Mouse (Mus musculus) CH12.LX (cell line): ENCODE data around the gene Sfrp4. TPM values are rescaled to one million over a fixed set of nuclear protein-coding genes. Genes with fewer than 3 reads are reported as not detected.

Experiments
- DNase-seq: peaks from one replicate; pipeline ENCODE4 v3.0.0-alpha.2; 2013; ENCODE audit errors: extremely low read depth
- H3K27ac ChIP-seq: 2 replicates; pipeline ENCODE4 v1.5.1; 2012; ENCODE audit warnings: low read depth, mild to moderate bottlenecking, control low read depth, moderate library complexity; ENCODE audit not compliant: insufficient read depth
- H3K27me3 ChIP-seq: replicated peaks from 2 replicates; pipeline ENCODE3; 2012; ENCODE audit warnings: inconsistent platforms
- H3K36me3 ChIP-seq, 2 experiments: replicated peaks in 1 of 2; 2 replicates each; pipeline versions ENCODE3 to v1.6.1; 2012; ENCODE audit warnings: inconsistent platforms in 1 of 2, low read length in 1 of 2, mild to moderate bottlenecking in 1 of 2, mixed read lengths in 1 of 2, moderate library complexity in 1 of 2; ENCODE audit not compliant: control insufficient read depth in 1 of 2, insufficient read depth in 1 of 2
- H3K4me1 ChIP-seq, 2 experiments: 2 replicates each; pipeline ENCODE4 v1.6.1; 2012; ENCODE audit warnings: inconsistent platforms in 1 of 2, moderate library complexity in 1 of 2; ENCODE audit not compliant: insufficient read depth in 2 of 2, control insufficient read depth in 1 of 2
- H3K4me2 ChIP-seq: 2 replicates; pipeline ENCODE4 v1.6.1; 2012; ENCODE audit warnings: low read depth, mild to moderate bottlenecking, control low read depth; ENCODE audit not compliant: poor library complexity, insufficient read depth, severe bottlenecking
- H3K4me3 ChIP-seq, 3 experiments: fragments of 150-350 bp in 1 of 3; sonication (generic) in 1 of 3; replicated peaks in 1 of 3; 2 replicates each; pipeline versions ENCODE3 to v1.5.1; 2011 to 2012; ENCODE audit warnings: low read depth in 2 of 3, low read length in 2 of 3, mild to moderate bottlenecking in 2 of 3, moderate library complexity in 2 of 3, control low read depth in 1 of 3, improper control_type of control experiment in 1 of 3, inconsistent platforms in 1 of 3, mixed read lengths in 1 of 3; ENCODE audit not compliant: poor library complexity in 1 of 3
- H3K79me2 ChIP-seq: replicated peaks from 2 replicates; pipeline ENCODE4 v1.6.1; 2012; ENCODE audit warnings: mild to moderate bottlenecking, moderate library complexity; ENCODE audit not compliant: control insufficient read depth, poor library complexity, insufficient read depth, severe bottlenecking; ENCODE audit errors: extremely low read depth
- H3K9ac ChIP-seq: 2 replicates; pipeline ENCODE4 v1.6.1; 2012; ENCODE audit warnings: low read depth, mild to moderate bottlenecking, control low read depth, moderate library complexity; ENCODE audit not compliant: insufficient read depth
- H3K9me3 ChIP-seq: replicated peaks from 2 replicates; pipeline ENCODE3; 2012; ENCODE audit warnings: low read length, inconsistent platforms, mixed read lengths
- CHD1 ChIP-seq: IDR thresholded peaks from 2 replicates; pipeline ENCODE4 v1.6.1; 2012; ENCODE audit warnings: low read depth, low read length, improper control_type of control experiment, inconsistent platforms
- CHD2 ChIP-seq: IDR thresholded peaks from 2 replicates; pipeline ENCODE4 v1.6.1; 2011; ENCODE audit warnings: low read length, improper control_type of control experiment
- CTCF ChIP-seq, 2 experiments: IDR thresholded peaks in 1 of 2; conservative IDR thresholded peaks in 1 of 2; 2 replicates each; pipeline ENCODE4 v1.5.1; 2011 to 2012; ENCODE audit warnings: low read depth in 2 of 2, low read length in 2 of 2, improper control_type of control experiment in 1 of 2, inconsistent platforms in 1 of 2, mild to moderate bottlenecking in 1 of 2, moderate library complexity in 1 of 2
- E2F4 ChIP-seq: IDR thresholded peaks from 2 replicates; pipeline ENCODE4 v1.6.1; 2011; ENCODE audit warnings: low read depth, low read length, improper control_type of control experiment; ENCODE audit not compliant: insufficient replicate concordance
- HCFC1 ChIP-seq: IDR thresholded peaks from 2 replicates; pipeline ENCODE4 v1.6.1; 2012; ENCODE audit warnings: low read depth, mild to moderate bottlenecking, inconsistent platforms, low read length, improper control_type of control experiment
- JUND ChIP-seq: conservative IDR thresholded peaks from 2 replicates; pipeline ENCODE4 v1.6.1; 2011; ENCODE audit warnings: low read depth, low read length, improper control_type of control experiment
- KAT2A ChIP-seq: IDR thresholded peaks from 2 replicates; pipeline ENCODE4 v1.6.1; 2012; ENCODE audit warnings: low read length, improper control_type of control experiment, inconsistent platforms; ENCODE audit not compliant: insufficient replicate concordance
- MAZ ChIP-seq: IDR thresholded peaks from 2 replicates; pipeline ENCODE4 v1.6.1; 2012; ENCODE audit warnings: low read depth, mild to moderate bottlenecking, inconsistent platforms, low read length, improper control_type of control experiment, moderate library complexity
- MEF2A ChIP-seq: IDR thresholded peaks from 2 replicates; pipeline ENCODE4 v1.6.1; 2014; ENCODE audit warnings: low read depth, mild to moderate bottlenecking, inconsistent platforms, low read length, improper control_type of control experiment, borderline replicate concordance
- POLR2A ChIP-seq: IDR thresholded peaks from 2 replicates; pipeline ENCODE4 v1.6.1; 2011; ENCODE audit warnings: low read depth, mild to moderate bottlenecking, improper control_type of control experiment, low read length
- RAD21 ChIP-seq: IDR thresholded peaks from 2 replicates; pipeline ENCODE4 v1.6.1; 2011; ENCODE audit warnings: low read depth, mild to moderate bottlenecking, low read length, improper control_type of control experiment, moderate library complexity
- SIN3A ChIP-seq: IDR thresholded peaks from 2 replicates; pipeline ENCODE4 v1.6.1; 2012; ENCODE audit warnings: low read length, improper control_type of control experiment, inconsistent platforms
- SMC3 ChIP-seq: IDR thresholded peaks from 2 replicates; pipeline ENCODE4 v1.6.1; 2011; ENCODE audit warnings: low read depth, low read length, improper control_type of control experiment
- UBTF ChIP-seq: IDR thresholded peaks from 2 replicates; pipeline ENCODE4 v1.6.1; 2012; ENCODE audit warnings: low read depth, mild to moderate bottlenecking, inconsistent platforms, low read length, improper control_type of control experiment, moderate library complexity
- USF2 ChIP-seq: conservative IDR thresholded peaks from 2 replicates; pipeline ENCODE4 v1.6.1; 2011; ENCODE audit warnings: low read depth, low read length, improper control_type of control experiment
- ZC3H11A ChIP-seq: IDR thresholded peaks from 2 replicates; pipeline ENCODE4 v1.6.1; 2012; ENCODE audit warnings: low read depth, mild to moderate bottlenecking, inconsistent platforms, low read length, improper control_type of control experiment
- ZMIZ1 ChIP-seq: IDR thresholded peaks from 2 replicates; pipeline ENCODE4 v1.6.1; 2012; ENCODE audit warnings: low read depth, mild to moderate bottlenecking, inconsistent platforms, low read length, improper control_type of control experiment
- dilution Hi-C: fragments of 300-500 bp; cut with MboI; formaldehyde crosslinking; loops from 2 replicates; pipeline ENCODE4 v1.14.3; 2020; ENCODE audit warnings: low sequenced_read_pairs; ENCODE audit not compliant: extremely low pct_unique_long_range_greater_than_20kb, extremely low pct_ligation_motif_present
- in situ Hi-C: fragments of 300-500 bp; cut with MboI; formaldehyde crosslinking; loops from 3 replicates; pipeline ENCODE4 v1.14.3; 2019; ENCODE audit warnings: low sequenced_read_pairs, low pct_ligation_motif_present, low pct_unique_long_range_greater_than_20kb, mixed read lengths
- polyA plus RNA-seq: library from polyadenylated mRNA; unstranded; fragments of >175 nt; gene quantifications from 2 replicates; pipeline ENCODE4 v1.2.1, GENCODE M21; 2012; ENCODE audit warnings: low read depth; ENCODE audit not compliant: insufficient read length
- total RNA-seq, 2 experiments: library from RNA; depleted of rRNA; stranded (reverse); fragments of 300-350 nt in 1 of 2; fragments of >200 nt in 1 of 2; gene quantifications; 2 replicates each; pipeline ENCODE4 v1.2.3; 2012 to 2014

Sfrp4 gene
- total and polyA plus RNA-seq, 3 experiments: not detected

- no peak for TF ChIP-seq CHD1
- TF ChIP-seq CHD2: no peak
- no peak for TF ChIP-seq POLR2A
- TF ChIP-seq SMC3: no peak
- TF ChIP-seq UBTF: no peak
- no peak for TF ChIP-seq CTCF (conservative IDR thresholded peaks at IDR 0.05 in 1 of 2, IDR thresholded peaks at IDR 0.05 in 1 of 2; ENCODE audit: low read depth in 2 of 2, low read length in 2 of 2)
- no peak for TF ChIP-seq JUND
- TF ChIP-seq MEF2A: no peak
- TF ChIP-seq SIN3A: no peak
- no peak for TF ChIP-seq E2F4
- TF ChIP-seq HCFC1: no peak
- no peak for TF ChIP-seq RAD21
- TF ChIP-seq ZMIZ1: no peak
- no peak for TF ChIP-seq KAT2A
- TF ChIP-seq, all 38 proteins: peak for 0
- Histone ChIP-seq H3K4me2 (no peak overlapping the region), H3K9me3 (no peaks in the 10 kb centered on the region), H3K79me2 (no peaks in the 10 kb centered on the region), H3K27ac (no peak overlapping the region), H3K9ac (no peak overlapping the region), H3K4me3 (no peak overlapping the region), H3K4me1 (no peaks in the 10 kb centered on the region), H3K27me3 (no peaks in the 10 kb centered on the region), H3K36me3 (no peaks in the 10 kb centered on the region)
- DNase-seq: no peak
- dilution Hi-C loops (no loop called here), in situ Hi-C loops (no loop called here)
Observed at GRCm38 (mm10) chr13:19603719-19604118, 19.2 kb upstream of the Sfrp4 start.

- no peak for DNase-seq
- no peak overlapping the region for H3K4me2 ChIP-seq
- dilution Hi-C loops (no loop called here), in situ Hi-C loops (no loop called here)
- H3K9ac ChIP-seq: no peak overlapping the region
- TF ChIP-seq MAZ: no peak
- no peak for TF ChIP-seq USF2
- TF ChIP-seq ZC3H11A: no peak
- no peak for TF ChIP-seq UBTF
- no peak overlapping the region for H3K4me3 ChIP-seq
- H3K36me3 ChIP-seq: no peaks in the 10 kb centered on the region
- no peaks in the 10 kb centered on the region for H3K9me3 ChIP-seq
- H3K27me3 ChIP-seq: no peaks in the 10 kb centered on the region
- no peaks in the 10 kb centered on the region for H3K79me2 ChIP-seq
- H3K27ac ChIP-seq: no peak overlapping the region
- no peaks in the 10 kb centered on the region for H3K4me1 ChIP-seq
Observed at GRCm38 (mm10) chr13:19604916-19605315, 18.0 kb upstream of the Sfrp4 start.
